Mouse (Mus musculus) lung, embryonic 14.5 days (tissue): Measurements from ENCODE around the gene Fggy. TPM values are rescaled to one million over a fixed set of nuclear protein-coding genes. Genes with fewer than 3 reads are reported as not detected.

Experiments
- ATAC-seq: fragments of 200-750 bp; cut with Nextera tagmentation; 2 replicates; pipeline ENCODE4 v1.8.0; 2017; ENCODE audit warnings: mild to moderate bottlenecking, moderate TSS enrichment, moderate library complexity; ENCODE audit not compliant: insufficient read depth
- DNase-seq: peaks from one replicate; pipeline ENCODE4 v3.0.0-alpha.2; 2015
- H3K27ac ChIP-seq: fragments of 300-500 bp; sonication (generic); 2 replicates; pipeline ENCODE4 v1.5.1; 2014; ENCODE audit warnings: low read depth, mild to moderate bottlenecking, moderate library complexity
- H3K27me3 ChIP-seq: fragments of 300-500 bp; sonication (generic); 2 replicates; pipeline ENCODE4 v1.6.1; 2014; ENCODE audit warnings: low read length, control low read depth; ENCODE audit not compliant: insufficient read depth
- H3K36me3 ChIP-seq: fragments of 300-500 bp; sonication (generic); 2 replicates; pipeline ENCODE4 v1.6.1; 2014; ENCODE audit warnings: control low read depth; ENCODE audit not compliant: insufficient read depth
- H3K4me1 ChIP-seq: fragments of 300-500 bp; sonication (generic); 2 replicates; pipeline ENCODE4 v1.6.1; 2014; ENCODE audit warnings: antibody characterized with exemption, control low read depth; ENCODE audit not compliant: insufficient read depth
- H3K4me2 ChIP-seq: fragments of 300-500 bp; sonication (generic); 2 replicates; pipeline ENCODE4 v1.6.1; 2014; ENCODE audit warnings: mild to moderate bottlenecking
- H3K4me3 ChIP-seq: fragments of 300-500 bp; sonication (generic); 2 replicates; pipeline ENCODE4 v1.5.1; 2014; ENCODE audit warnings: low read depth, low read length
- H3K9ac ChIP-seq: fragments of 300-500 bp; sonication (generic); 2 replicates; pipeline ENCODE4 v1.6.1; 2014
- H3K9me3 ChIP-seq: fragments of 300-500 bp; sonication (generic); 2 replicates; pipeline ENCODE4 v1.6.1; 2016; ENCODE audit warnings: low read depth, low read length, control low read depth
- CTCF ChIP-seq: IDR thresholded peaks from 2 replicates; pipeline ENCODE4 v1.5.1; 2016; ENCODE audit warnings: antibody characterized with exemption, low read depth
- WGBS: fragments of 180-500 bp; shearing (Covaris S2); extraction: QIAGEN DNeasy Blood & Tissue Kit; methylation state at CpG from one replicate; pipeline ENCODE4 v1.1.7; 2014; 5-methylcytosine and 5-hydroxymethylcytosine counted together
- polyA plus RNA-seq: library from polyadenylated mRNA; unstranded; fragments of >200 nt; fragmentation: Nextera tagmentation; extraction: Ambion mirVana; gene quantifications from 2 replicates; pipeline ENCODE4 v1.2.1, GENCODE M21; 2014

Gene Fggy
- polyA plus RNA-seq, 1 experiment from 2014 or later: 9.8 TPM

DNA sequence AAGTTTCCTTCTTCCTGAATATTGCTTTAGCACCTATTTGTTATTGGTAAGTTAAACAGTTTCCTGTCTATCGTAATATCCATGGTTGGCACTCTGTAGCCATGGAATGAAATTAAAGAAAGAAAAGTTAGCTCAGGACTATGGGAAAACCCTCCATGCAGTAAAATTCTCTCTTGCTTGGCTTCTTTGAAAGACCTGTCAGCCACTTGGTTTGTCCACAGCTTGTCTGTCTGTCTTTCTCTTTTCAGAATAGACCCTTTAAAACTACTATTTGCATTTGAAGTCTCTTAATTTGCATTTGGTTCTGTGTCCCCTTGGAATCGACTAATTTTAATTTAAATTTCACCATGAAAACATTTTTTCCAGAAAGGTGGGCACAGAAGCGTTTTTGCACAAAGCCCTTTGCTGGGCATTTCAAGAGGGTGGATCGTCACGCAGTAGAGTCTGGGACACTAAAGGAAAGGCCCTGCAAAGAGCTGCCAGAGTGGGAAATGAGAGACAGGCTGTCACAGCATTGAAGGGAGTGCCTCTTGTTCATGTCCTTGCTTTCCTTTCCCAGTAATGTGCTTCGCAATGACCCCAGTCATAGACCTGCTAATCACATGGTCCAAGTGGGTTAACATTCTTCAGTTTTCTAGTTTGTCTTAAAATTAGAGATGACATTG lies 283.2 kb downstream of the Fggy start:
- no peak overlapping the region for H3K9ac ChIP-seq

DNA sequence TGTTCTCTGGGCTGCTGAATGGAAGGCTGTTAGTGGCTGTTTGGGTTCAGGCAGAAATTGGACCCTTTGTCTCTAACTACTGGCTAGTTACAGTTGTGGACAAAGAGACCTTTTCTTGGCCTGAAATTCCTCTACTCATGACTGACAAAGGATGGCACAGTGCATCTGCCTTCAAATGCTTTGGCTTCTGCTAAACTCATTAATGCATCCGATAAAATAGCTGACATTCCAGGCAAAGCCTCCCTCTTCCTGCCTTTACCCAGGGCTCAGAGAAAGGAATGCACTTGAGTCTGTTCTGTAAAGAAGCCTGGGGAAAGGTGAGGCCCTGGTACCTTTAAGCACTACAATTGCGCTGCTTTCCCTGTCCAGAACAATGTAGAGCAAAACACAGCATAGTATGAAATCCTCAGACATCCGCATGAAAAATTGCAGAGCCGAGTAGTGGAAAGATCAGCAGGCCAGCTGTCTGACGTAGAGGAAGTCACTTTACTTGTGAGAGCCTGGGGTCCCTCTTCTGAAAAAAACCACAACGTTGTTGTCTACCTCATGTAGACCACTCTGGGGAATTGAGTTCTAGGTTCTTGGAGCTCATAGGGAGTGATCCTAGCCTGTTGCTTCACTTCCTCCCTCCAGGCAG lies 288.8 kb downstream of the Fggy start:
- no peaks in the 10 kb centered on the region for H3K27me3 ChIP-seq
- no peak overlapping the region for H3K4me2 ChIP-seq
- TF ChIP-seq CTCF: no peak
- no peak overlapping the region for H3K9ac ChIP-seq
- no peak overlapping the region for H3K4me3 ChIP-seq
- peak overlapping the region; percentile 84 for H3K27ac ChIP-seq
- DNase-seq: peak; percentile 62
- H3K4me1 ChIP-seq: peaks cover 20% of the 10 kb centered on the region
- ATAC-seq: peak; percentile 82
- no peaks in the 10 kb centered on the region for H3K36me3 ChIP-seq
- H3K9me3 ChIP-seq: no peaks in the 10 kb centered on the region
- 23% methylated on average over 6 of the region's 6 CpGs for WGBS

More for the DNA sequence above, 283.2 kb downstream of the Fggy start:
- DNase-seq: no peak
- Histone ChIP-seq H3K9me3 (no peaks in the 10 kb centered on the region), H3K4me2 (no peak overlapping the region), H3K27me3 (no peaks in the 10 kb centered on the region), H3K4me3 (no peak overlapping the region), H3K4me1 (peaks cover 4% of the 10 kb centered on the region; the same call in 1 of the 2 replicates), H3K36me3 (no peaks in the 10 kb centered on the region), H3K27ac (no peak overlapping the region)
- 80% methylated on average over 6 of the region's 6 CpGs for WGBS
- ATAC-seq: no peak
- no peak for TF ChIP-seq CTCF

DNA sequence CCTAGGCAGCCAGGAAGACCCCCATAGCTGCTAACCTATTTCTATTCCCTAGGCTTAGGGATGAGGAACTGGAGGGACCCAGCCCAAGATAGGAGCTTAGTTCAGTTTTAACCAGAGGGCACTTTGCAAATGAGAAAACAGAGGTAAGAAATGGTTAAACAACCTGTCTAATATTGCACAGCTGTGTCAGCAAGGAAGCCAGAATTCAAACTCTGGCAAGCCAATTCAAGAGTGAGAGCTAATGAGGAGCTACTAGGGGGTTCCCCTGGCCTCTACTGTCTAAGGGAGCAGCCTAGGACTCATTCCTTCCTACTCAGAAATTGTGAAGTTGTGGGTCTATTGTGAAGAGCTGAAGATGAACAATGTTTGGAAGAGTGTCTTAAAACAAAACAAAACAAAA lies 289.9 kb downstream of the Fggy start:
- no peak for ATAC-seq
- no peak for TF ChIP-seq CTCF
- Histone ChIP-seq H3K4me2 (no peak overlapping the region), H3K4me1 (peaks cover 20% of the 10 kb centered on the region), H3K36me3 (no peaks in the 10 kb centered on the region), H3K27ac (peak overlapping the region; percentile 84), H3K27me3 (no peaks in the 10 kb centered on the region), H3K4me3 (no peak overlapping the region), H3K9ac (no peak overlapping the region), H3K9me3 (no peaks in the 10 kb centered on the region)
- DNase-seq: no peak

DNA sequence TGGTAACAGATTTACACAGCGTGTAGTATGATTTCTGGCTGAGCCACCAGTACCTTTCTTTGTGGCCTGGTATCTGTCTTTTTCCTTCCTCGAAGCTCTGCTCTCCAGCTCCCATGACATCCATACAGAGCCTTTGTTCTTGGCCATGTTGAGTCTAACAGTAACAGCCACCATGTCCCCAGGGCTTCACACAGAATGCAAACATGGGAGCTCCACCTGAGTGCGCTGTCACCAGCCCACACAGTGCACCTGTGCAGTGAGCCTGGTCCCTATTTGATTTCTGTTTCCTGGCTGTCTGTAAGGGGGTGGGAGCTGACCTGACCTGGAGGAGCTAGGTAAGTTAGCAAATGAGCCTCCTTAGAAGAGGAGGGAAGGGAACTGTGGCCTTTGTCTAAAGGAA lies 290.4 kb downstream of the Fggy start:
- no peak overlapping the region; the same call in 1 of the 2 replicates for H3K27ac ChIP-seq
- H3K36me3 ChIP-seq: no peaks in the 10 kb centered on the region
- H3K4me3 ChIP-seq: no peak overlapping the region
- ATAC-seq (no peak), DNase-seq (no peak)
- H3K9me3 ChIP-seq: no peaks in the 10 kb centered on the region
- 66% methylated on average over 3 of the region's 3 CpGs for WGBS
- H3K9ac ChIP-seq: no peak overlapping the region
- peaks cover 20% of the 10 kb centered on the region for H3K4me1 ChIP-seq
- H3K27me3 ChIP-seq: no peaks in the 10 kb centered on the region
- TF ChIP-seq CTCF: no peak
- H3K4me2 ChIP-seq: no peak overlapping the region

DNA sequence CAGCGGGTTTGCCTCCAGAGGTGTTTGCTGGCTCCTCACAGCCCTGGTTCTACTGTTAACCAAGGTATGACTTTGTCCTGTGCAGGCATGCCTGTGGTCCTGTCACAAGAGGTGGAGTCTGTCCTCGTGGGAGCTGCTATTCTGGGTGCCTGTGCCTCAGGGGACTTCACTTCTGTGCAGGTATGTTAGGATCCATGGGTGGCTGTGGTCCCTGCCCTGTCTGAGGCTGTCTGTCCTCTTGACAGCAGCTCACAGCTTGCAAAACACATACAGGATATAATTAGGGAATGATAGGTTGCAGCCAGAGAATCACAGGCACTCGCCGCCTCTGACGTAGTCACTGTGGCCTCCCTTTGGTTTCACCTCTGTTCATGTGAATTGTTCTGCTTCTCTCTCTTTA lies 292.2 kb downstream of the Fggy start:
- WGBS: 53% methylated on average over 5 of the region's 5 CpGs
- Histone ChIP-seq H3K27me3 (no peaks in the 10 kb centered on the region), H3K4me2 (no peak overlapping the region), H3K4me1 (peaks cover 20% of the 10 kb centered on the region), H3K9ac (no peak overlapping the region), H3K36me3 (no peaks in the 10 kb centered on the region), H3K9me3 (no peaks in the 10 kb centered on the region), H3K27ac (peak overlapping the region; percentile 78), H3K4me3 (no peak overlapping the region)
- peak; percentile 22; the same call in 1 of the 2 replicates for ATAC-seq
- TF ChIP-seq CTCF: no peak
- DNase-seq: no peak

DNA sequence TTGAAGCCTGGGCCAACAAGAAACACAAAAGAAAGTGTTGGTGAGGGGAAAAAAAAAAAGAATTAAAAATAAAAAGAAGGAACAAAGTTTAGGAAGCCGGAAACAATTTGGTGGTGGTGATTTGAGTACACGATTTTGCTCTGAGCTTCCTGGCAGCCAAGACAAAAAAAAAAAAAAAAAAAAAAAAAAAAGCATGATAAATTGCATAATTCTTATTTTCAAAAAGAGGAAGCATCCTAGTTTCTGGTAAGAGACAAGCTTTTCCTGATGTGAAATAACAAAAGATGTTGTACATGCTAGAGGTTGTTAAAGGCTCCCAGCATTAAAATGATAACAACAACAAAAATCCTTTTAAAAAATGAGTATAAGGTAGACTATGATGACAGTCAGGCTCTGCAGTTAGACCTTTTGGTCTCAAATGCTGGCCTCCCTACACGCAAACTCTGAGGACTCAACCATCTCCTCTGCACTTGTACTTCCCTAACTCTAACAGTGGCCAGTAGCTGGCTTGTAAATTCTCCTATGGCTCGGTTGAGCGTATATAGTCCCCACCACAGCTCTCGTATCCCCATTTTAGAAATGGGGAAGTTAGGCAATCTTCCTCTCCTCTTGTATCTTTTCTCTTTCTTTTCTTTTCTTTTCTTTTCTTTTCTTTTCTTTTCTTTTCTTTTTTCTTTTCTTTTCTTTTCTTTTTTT lies 292.9 kb downstream of the Fggy start:
- Histone ChIP-seq H3K36me3 (no peaks in the 10 kb centered on the region), H3K9me3 (no peaks in the 10 kb centered on the region), H3K27me3 (no peaks in the 10 kb centered on the region), H3K4me3 (no peak overlapping the region), H3K4me1 (peaks cover 19% of the 10 kb centered on the region), H3K9ac (no peak overlapping the region), H3K27ac (peak overlapping the region; percentile 12; the same call in 1 of the 2 replicates), H3K4me2 (no peak overlapping the region)
- WGBS: 63% methylated on average over 6 of the region's 6 CpGs
- TF ChIP-seq CTCF: no peak
- no peak for ATAC-seq
- no peak for DNase-seq

DNA sequence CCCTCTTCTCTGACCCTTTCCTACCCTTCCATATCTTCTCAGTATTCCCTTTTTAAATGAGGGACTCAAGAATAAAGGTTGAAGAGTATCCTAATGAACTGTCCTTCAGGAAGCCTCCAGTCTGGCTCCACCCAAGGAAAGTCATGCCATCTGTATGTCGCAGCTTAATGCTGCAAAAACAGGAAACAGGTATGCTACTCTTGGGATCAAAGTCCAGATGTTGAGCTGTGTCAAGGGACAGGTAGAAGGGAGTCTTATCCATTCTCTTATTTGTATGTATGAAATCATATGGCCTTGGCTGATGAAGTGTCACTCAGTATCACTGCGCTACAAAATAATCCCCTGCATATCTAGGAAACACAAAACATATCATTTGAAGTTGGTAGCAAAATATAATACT lies 294.9 kb downstream of the Fggy start:
- H3K4me3 ChIP-seq: no peak overlapping the region
- H3K27me3 ChIP-seq: no peaks in the 10 kb centered on the region
- peaks cover 1% of the 10 kb centered on the region; the same call in 1 of the 2 replicates for H3K4me1 ChIP-seq
- DNase-seq: no peak
- H3K27ac ChIP-seq: no peak overlapping the region
- H3K9ac ChIP-seq: no peak overlapping the region
- TF ChIP-seq CTCF: no peak
- H3K4me2 ChIP-seq: no peak overlapping the region
- no peak for ATAC-seq
- H3K36me3 ChIP-seq: no peaks in the 10 kb centered on the region
- 88% methylated on average over 2 of the region's 2 CpGs for WGBS
- H3K9me3 ChIP-seq: no peaks in the 10 kb centered on the region
